ENCODE assay signal across 18 mouse cellular contexts in genomic region chrX:103460056-103460455, GRCm38 (mm10). TPM values are rescaled to one million over a fixed set of nuclear protein-coding genes. Genes with fewer than 3 reads are reported as not detected.
DNase-seq lines count a peak whose midpoint lies in the region; ATAC-seq and TF ChIP-seq lines count a peak whose summit lies in the region.
"Had no signal": no experiment of that assay in that cellular context is flagged by ENCODE, and none has a peak within 500 bp of the region (broad histone marks: within the 10 kb centered on the region; RNA-seq: fewer than 3 reads in every experiment).

No protein-coding gene starts in this region.

- TF ChIP-seq CTCF in heart, postnatal 0 days (IDR thresholded peaks at IDR 0.05; ENCODE audit: low read depth) = peak; percentile 21; the same call in 1 of the 2 replicates
- peak; percentile 9; the same call in 1 of the 2 replicates for TF ChIP-seq CTCF in liver, adult 2 months (IDR thresholded peaks at IDR 0.05; ENCODE audit: low read depth, low read length)
- TF ChIP-seq CTCF in MEL (IDR thresholded peaks at IDR 0.05 in 2 of 3, conservative IDR thresholded peaks at IDR 0.05 in 1 of 3; ENCODE audit: control insufficient read depth in 1 of 3, insufficient read depth in 1 of 3, low read depth in 2 of 3, low read length in 3 of 3, poor library complexity in 1 of 3, severe bottlenecking in 1 of 3) = peak; percentile 19 to 28 (median 27); a peak in 3 of 6 replicates

- TF ChIP-seq POLR2A in liver, adult 2 months (IDR thresholded peaks at IDR 0.05; ENCODE audit: extremely low read depth, insufficient read depth, low read length) = no peak
- TF ChIP-seq POLR2A in MEL (IDR thresholded peaks at IDR 0.05; ENCODE audit: control insufficient read depth in 1 of 2, insufficient read depth in 1 of 2, low read depth in 1 of 2, low read length in 2 of 2, poor library complexity in 1 of 2) = no peak

- no peaks in the 10 kb centered on the region for H3K27me3 ChIP-seq in heart, postnatal 0 days (ENCODE audit: control insufficient read depth, insufficient read depth, low read length)
- no peaks in the 10 kb centered on the region for H3K27me3 ChIP-seq in heart, embryonic 11.5 days (ENCODE audit: control insufficient read depth, insufficient read depth, low read length)
- no peaks in the 10 kb centered on the region for H3K27me3 ChIP-seq in liver, adult 2 months (ENCODE audit: control insufficient read depth, insufficient read depth, low read length)
- H3K27me3 ChIP-seq in liver, embryonic 12.5 days (replicated peaks) = no peaks in the 10 kb centered on the region
- no peaks in the 10 kb centered on the region for H3K27me3 ChIP-seq in MEL (ENCODE audit: control insufficient read depth in 1 of 2, insufficient read depth in 2 of 2, low read length in 2 of 2)
- H3K27me3 ChIP-seq: heart, embryonic 15.5 days; stomach, embryonic 15.5 days had no signal

- no peaks in the 10 kb centered on the region for H3K79me2 ChIP-seq in liver, adult 2 months (ENCODE audit: control insufficient read depth, insufficient read depth, low read length)
- no peaks in the 10 kb centered on the region for H3K79me2 ChIP-seq in MEL (ENCODE audit: control insufficient read depth, insufficient read depth, low read length, poor library complexity)

- no peak for ATAC-seq in heart, postnatal 0 days (ENCODE audit: insufficient read depth, low read depth)
- no peak for ATAC-seq in heart, embryonic 11.5 days (replicated peaks; ENCODE audit: insufficient number of reproducible peaks, low FRiP score, low TSS enrichment)
- no peak for ATAC-seq in liver, embryonic 12.5 days
- 0 out of 2 replicates have a peak, but pooled peaks have one; percentile 40 for ATAC-seq in granulocyte monocyte progenitor cell, adult 5-6 weeks (replicated peaks; ENCODE audit: poor library complexity, severe bottlenecking)

- no peak for TF ChIP-seq RAD21 in MEL (IDR thresholded peaks at IDR 0.05; ENCODE audit: low read depth, low read length)

- no peak overlapping the region for H3K4me3 ChIP-seq in heart, postnatal 0 days (ENCODE audit: low read depth, low read length)
- no peak overlapping the region for H3K4me3 ChIP-seq in heart, embryonic 11.5 days (ENCODE audit: low read depth, low read length)
- H3K4me3 ChIP-seq in liver, adult 2 months (ENCODE audit: insufficient read depth, low read depth, low read length) = no peak overlapping the region
- H3K4me3 ChIP-seq in liver, embryonic 12.5 days = no peak overlapping the region
- H3K4me3 ChIP-seq in MEL (ENCODE audit: control insufficient read depth in 1 of 2, insufficient read depth in 1 of 2, low read depth in 2 of 2, low read length in 2 of 2) = no peak overlapping the region
- H3K4me3 ChIP-seq: heart, embryonic 15.5 days; stomach, embryonic 15.5 days had no signal

- no peak for TF ChIP-seq EP300 in heart, postnatal 0 days (IDR thresholded peaks at IDR 0.05; ENCODE audit: low read depth)
- TF ChIP-seq EP300 in MEL (IDR thresholded peaks at IDR 0.05; ENCODE audit: low read depth in 1 of 2, low read length in 2 of 2) = no peak

- no peaks in the 10 kb centered on the region for H3K9me3 ChIP-seq in heart, postnatal 0 days (replicated peaks; ENCODE audit: control insufficient read depth, low read length)
- H3K9me3 ChIP-seq in heart, embryonic 11.5 days (replicated peaks; ENCODE audit: control insufficient read depth, low read length) = no peaks in the 10 kb centered on the region
- H3K9me3 ChIP-seq in liver, embryonic 12.5 days (replicated peaks) = no peaks in the 10 kb centered on the region
- no peaks in the 10 kb centered on the region for H3K9me3 ChIP-seq in MEL (replicated peaks; ENCODE audit: insufficient read depth, low read length)
- H3K9me3 ChIP-seq: heart, embryonic 15.5 days; stomach, embryonic 15.5 days had no signal

- H3K9ac ChIP-seq in heart, postnatal 0 days (replicated peaks; ENCODE audit: low read depth, low read length) = no peak overlapping the region
- H3K9ac ChIP-seq in heart, embryonic 11.5 days (ENCODE audit: low read depth, low read length) = no peak overlapping the region
- no peak overlapping the region for H3K9ac ChIP-seq in liver, adult 2 months (ENCODE audit: low read depth, low read length)
- no peak overlapping the region for H3K9ac ChIP-seq in liver, embryonic 12.5 days
- no peak overlapping the region for H3K9ac ChIP-seq in MEL (ENCODE audit: control insufficient read depth, low read depth, low read length, poor library complexity, severe bottlenecking)
- H3K9ac ChIP-seq: heart, embryonic 15.5 days; stomach, embryonic 15.5 days had no signal

- no peaks in the 10 kb centered on the region for H3K36me3 ChIP-seq in heart, postnatal 0 days (replicated peaks; ENCODE audit: control insufficient read depth, insufficient read depth, low read length)
- H3K36me3 ChIP-seq in heart, embryonic 11.5 days (ENCODE audit: control insufficient read depth, insufficient read depth, low read length) = no peaks in the 10 kb centered on the region
- H3K36me3 ChIP-seq in liver, adult 2 months (ENCODE audit: control insufficient read depth, insufficient read depth, low read length) = no peaks in the 10 kb centered on the region
- H3K36me3 ChIP-seq in liver, embryonic 12.5 days = peaks cover 11% of the 10 kb centered on the region; the same call in 1 of the 2 replicates
- no peaks in the 10 kb centered on the region for H3K36me3 ChIP-seq in MEL (ENCODE audit: control insufficient read depth in 1 of 2, insufficient read depth in 2 of 2, low read length in 2 of 2)
- H3K36me3 ChIP-seq: heart, embryonic 15.5 days; stomach, embryonic 15.5 days had no signal

- DNase-seq in heart, postnatal 0 days (ENCODE audit: low spot score) = no peak
- no peak for DNase-seq in liver, adult 2 months (ENCODE audit: extremely low read depth, low read depth, low spot score)
- peak; percentile 29 for DNase-seq in MEL (ENCODE audit: low read depth, low spot score)
- DNase-seq in right cerebral cortex, adult 2 months (ENCODE audit: low spot score in 2 of 2) = no peak
- no peak for DNase-seq in right cerebral cortex, postnatal 4 days
- DNase-seq: adrenal gland, adult 8-10 months; cerebellum, adult 18-20 months; kidney, adult 9 months; right cerebral cortex, postnatal 25 days had no signal

- no peak overlapping the region for H3K4me2 ChIP-seq in heart, postnatal 0 days (ENCODE audit: low read depth, low read length)
- no peak overlapping the region for H3K4me2 ChIP-seq in heart, embryonic 11.5 days
- no peak overlapping the region for H3K4me2 ChIP-seq in liver, embryonic 12.5 days
- H3K4me2 ChIP-seq: heart, embryonic 15.5 days; stomach, embryonic 15.5 days had no signal

- no peak overlapping the region for H3K27ac ChIP-seq in heart, postnatal 0 days (ENCODE audit: low read depth)
- H3K27ac ChIP-seq in heart, embryonic 11.5 days (ENCODE audit: low read depth, low read length) = no peak overlapping the region
- H3K27ac ChIP-seq in liver, adult 2 months (replicated peaks; ENCODE audit: insufficient read depth, low read depth, low read length) = no peak overlapping the region
- no peak overlapping the region for H3K27ac ChIP-seq in liver, embryonic 12.5 days
- H3K27ac ChIP-seq in MEL (ENCODE audit: control insufficient read depth, low read depth, low read length) = no peak overlapping the region
- H3K27ac ChIP-seq: heart, embryonic 15.5 days; stomach, embryonic 15.5 days had no signal

- WGBS in heart, postnatal 0 days = 79% methylated on average over 5 of the region's 5 CpGs
- 71% methylated on average over 5 of the region's 5 CpGs for WGBS in heart, embryonic 11.5 days (ENCODE audit: insufficient replicate concordance)
- 81% methylated on average over 5 of the region's 5 CpGs for WGBS in liver, adult 2 months
- WGBS in liver, embryonic 12.5 days (ENCODE audit: insufficient replicate concordance) = 63% methylated on average over 5 of the region's 5 CpGs

- no peaks in the 10 kb centered on the region for H3K4me1 ChIP-seq in heart, postnatal 0 days (ENCODE audit: control insufficient read depth, insufficient read depth)
- no peaks in the 10 kb centered on the region for H3K4me1 ChIP-seq in heart, embryonic 11.5 days (ENCODE audit: control insufficient read depth, insufficient read depth, low read length)
- H3K4me1 ChIP-seq in liver, adult 2 months (ENCODE audit: control insufficient read depth, insufficient read depth, low read length) = no peaks in the 10 kb centered on the region
- H3K4me1 ChIP-seq in liver, embryonic 12.5 days = no peaks in the 10 kb centered on the region
- no peaks in the 10 kb centered on the region for H3K4me1 ChIP-seq in MEL (ENCODE audit: control insufficient read depth in 1 of 2, insufficient read depth in 2 of 2, low read length in 2 of 2)
- H3K4me1 ChIP-seq: heart, embryonic 15.5 days; stomach, embryonic 15.5 days had no signal

TF ChIP-seq in MEL, 35 proteins besides CTCF, POLR2A, EP300 and RAD21 (continues in another document):
- TF ChIP-seq NELFE (IDR thresholded peaks at IDR 0.05; ENCODE audit: low read depth, low read length) (no peak), SIN3A (IDR thresholded peaks at IDR 0.05; ENCODE audit: low read length) (no peak)

RNA-seq across cellular contexts. Expression of gene Gm26992, which starts 38.2 kb away (rescaled TPM):
- total RNA-seq in heart, postnatal 0 days (2014; rRNA removed; ENCODE audit: low replicate concordance) = not detected in 2 replicates
- polyA plus RNA-seq in heart, postnatal 0 days (2015; fragmentation: Nextera tagmentation; extraction: Ambion mirVana) = not detected in 2 replicates
- not detected in 2 replicates for polyA plus RNA-seq in heart, embryonic 11.5 days (2014; fragmentation: Nextera tagmentation; extraction: Ambion mirVana)
- not detected in 2 replicates for total RNA-seq in liver, adult 2 months (2014; rRNA removed)
- polyA plus RNA-seq in liver, adult 2 months (2012; rRNA removed) = not detected in 2 replicates
- polyA plus RNA-seq in liver, embryonic 12.5 days (2016; fragmentation: Nextera tagmentation; extraction: Ambion mirVana) = not detected in 2 replicates
- not detected in 2 replicates for total RNA-seq in MEL (2012; rRNA removed)
- not detected for polyA plus RNA-seq in MEL (2012; ENCODE audit: insufficient read depth in 1 of 2, insufficient read length in 2 of 2, low read depth in 1 of 2, low replicate concordance in 2 of 2, missing spikeins in 1 of 2)
- not detected in 2 replicates for total RNA-seq in granulocyte monocyte progenitor cell, adult 5-6 weeks (2014; fragmentation: Nextera tagmentation)
- not detected in 2 replicates for total RNA-seq in granulocyte monocyte progenitor cell, adult 5-6 weeks (2017)
- total RNA-seq: adrenal gland, adult 8-10 months; ES-E14; left cerebral cortex, postnatal 10 days had no signal
- polyA plus RNA-seq: embryonic facial prominence, embryonic 14.5 days; heart, embryonic 15.5 days; neural tube, embryonic 11.5 days; stomach, embryonic 15.5 days had no signal

RNA-seq across cellular contexts. Expression of gene Tsx, which starts 45.8 kb away (rescaled TPM):
- not detected in 2 replicates for total RNA-seq in heart, postnatal 0 days (2014; rRNA removed; ENCODE audit: low replicate concordance)
- polyA plus RNA-seq in heart, postnatal 0 days (2015; fragmentation: Nextera tagmentation; extraction: Ambion mirVana) = 0.15 TPM in 1 of 2 replicates, not detected in the other
- polyA plus RNA-seq in heart, embryonic 11.5 days (2014; fragmentation: Nextera tagmentation; extraction: Ambion mirVana) = 0.27 TPM in 1 of 2 replicates, not detected in the other
- not detected in 2 replicates for total RNA-seq in liver, adult 2 months (2014; rRNA removed)
- 0.11 TPM in 1 of 2 replicates, not detected in the other for polyA plus RNA-seq in liver, adult 2 months (2012; rRNA removed)
- not detected in 2 replicates for polyA plus RNA-seq in liver, embryonic 12.5 days (2016; fragmentation: Nextera tagmentation; extraction: Ambion mirVana)
- total RNA-seq in MEL (2012; rRNA removed) = not detected in 2 replicates
- not detected for polyA plus RNA-seq in MEL (2012; ENCODE audit: insufficient read depth in 1 of 2, insufficient read length in 2 of 2, low read depth in 1 of 2, low replicate concordance in 2 of 2, missing spikeins in 1 of 2)
- not detected in 2 replicates for total RNA-seq in granulocyte monocyte progenitor cell, adult 5-6 weeks (2014; fragmentation: Nextera tagmentation)
- total RNA-seq in granulocyte monocyte progenitor cell, adult 5-6 weeks (2017) = not detected in 2 replicates
